Mouse (Mus musculus) stomach, embryonic 16.5 days (tissue): Measurements from ENCODE around the gene Farsb. TPM values are rescaled to one million over a fixed set of nuclear protein-coding genes. Genes with fewer than 3 reads are reported as not detected.

Experiments
- ATAC-seq: fragments of 200-750 bp; cut with Nextera tagmentation; 2 replicates; pipeline ENCODE4 v1.8.0; 2017; ENCODE audit warnings: moderate number of reproducible peaks, moderate TSS enrichment; ENCODE audit not compliant: insufficient read depth, low FRiP score
- H3K27ac ChIP-seq: fragments of 300-500 bp; sonication (generic); 2 replicates; pipeline ENCODE4 v1.5.1; 2014; ENCODE audit warnings: low read length
- H3K27me3 ChIP-seq: fragments of 300-500 bp; sonication (generic); 2 replicates; pipeline ENCODE4 v1.6.1; 2014; ENCODE audit warnings: low read length, control low read depth, mixed read lengths; ENCODE audit not compliant: control insufficient read depth, insufficient read depth
- H3K36me3 ChIP-seq: fragments of 300-500 bp; sonication (generic); 2 replicates; pipeline ENCODE4 v1.6.1; 2014; ENCODE audit warnings: low read length; ENCODE audit not compliant: control insufficient read depth, insufficient read depth
- H3K4me1 ChIP-seq: fragments of 300-500 bp; sonication (generic); 2 replicates; pipeline ENCODE4 v1.6.1; 2014; ENCODE audit warnings: low read length, control low read depth, mixed read lengths; ENCODE audit not compliant: control insufficient read depth, insufficient read depth
- H3K4me2 ChIP-seq: fragments of 300-500 bp; sonication (generic); 2 replicates; pipeline ENCODE4 v1.6.1; 2014; ENCODE audit warnings: low read depth, low read length, mixed read lengths
- H3K4me3 ChIP-seq: fragments of 300-500 bp; sonication (generic); replicated peaks from 2 replicates; pipeline ENCODE4 v1.5.1; 2014; ENCODE audit warnings: mild to moderate bottlenecking, low read length
- H3K9ac ChIP-seq: fragments of 300-500 bp; sonication (generic); 2 replicates; pipeline ENCODE4 v1.6.1; 2014; ENCODE audit warnings: low read length
- H3K9me3 ChIP-seq: fragments of 300-500 bp; sonication (generic); replicated peaks from 2 replicates; pipeline ENCODE4 v1.6.1; 2016; ENCODE audit warnings: low read length, control low read depth; ENCODE audit not compliant: control insufficient read depth
- WGBS: fragments of 180-500 bp; shearing (Covaris S2); extraction: QIAGEN DNeasy Blood & Tissue Kit; methylation state at CpG from one replicate; pipeline ENCODE4 v1.1.7; 2014; 5-methylcytosine and 5-hydroxymethylcytosine counted together
- polyA plus RNA-seq: library from polyadenylated mRNA; unstranded; fragments of >200 nt; fragmentation: Nextera tagmentation; extraction: Ambion mirVana; gene quantifications from 2 replicates; pipeline ENCODE4 v1.2.1, GENCODE M21; 2015

Farsb gene
- polyA plus RNA-seq, 1 experiment from 2014 or later = 144 TPM

GRCm38 (mm10) chr1:78395191-78395735, 93.4 kb downstream of the Farsb start:
- Histone ChIP-seq H3K4me1 (peaks cover 3% of the 10 kb centered on the region; the same call in 1 of the 2 replicates), H3K4me2 (no peak overlapping the region), H3K36me3 (no peaks in the 10 kb centered on the region), H3K9ac (no peak overlapping the region), H3K4me3 (no peak overlapping the region), H3K27me3 (no peaks in the 10 kb centered on the region), H3K9me3 (no peaks in the 10 kb centered on the region), H3K27ac (no peak overlapping the region)
- no peak for ATAC-seq
- whole genome bisulfite sequencing = 66% methylated on average over 8 of the region's 8 CpGs

GRCm38 (mm10) chr1:78388848-78389247, 99.8 kb downstream of the Farsb start:
- 53% methylated on average over 3 of the region's 3 CpGs for WGBS
- no peaks in the 10 kb centered on the region for H3K36me3 ChIP-seq

GRCm38 (mm10) chr1:78387854-78388253, 100.8 kb downstream of the Farsb start:
- H3K9ac ChIP-seq = no peak overlapping the region
- 56% methylated on average over 4 of the region's 4 CpGs for WGBS
- no peaks in the 10 kb centered on the region for H3K27me3 ChIP-seq
- no peak overlapping the region for H3K4me3 ChIP-seq
- no peaks in the 10 kb centered on the region for H3K4me1 ChIP-seq
- no peak for ATAC-seq
- no peaks in the 10 kb centered on the region for H3K36me3 ChIP-seq
- no peaks in the 10 kb centered on the region for H3K9me3 ChIP-seq
- no peak overlapping the region for H3K4me2 ChIP-seq
- no peak overlapping the region for H3K27ac ChIP-seq

More at GRCm38 (mm10) chr1:78388848-78389247, 99.8 kb downstream of the Farsb start:
- Histone ChIP-seq H3K9ac (no peak overlapping the region), H3K9me3 (no peaks in the 10 kb centered on the region), H3K27me3 (no peaks in the 10 kb centered on the region), H3K4me3 (no peak overlapping the region), H3K4me1 (no peaks in the 10 kb centered on the region), H3K4me2 (no peak overlapping the region), H3K27ac (no peak overlapping the region)
- ATAC-seq = no peak

- Histone ChIP-seq H3K4me2 (no peak overlapping the region), H3K9ac (no peak overlapping the region), H3K36me3 (no peaks in the 10 kb centered on the region), H3K9me3 (no peaks in the 10 kb centered on the region), H3K27ac (no peak overlapping the region), H3K4me3 (no peak overlapping the region), H3K27me3 (no peaks in the 10 kb centered on the region), H3K4me1 (no peaks in the 10 kb centered on the region)
- 94% methylated on average over 4 of the region's 4 CpGs for WGBS
- no peak for ATAC-seq
These were observed 107.7 kb downstream of the Farsb start for GRCm38 (mm10) chr1:78380950-78381349.

- Histone ChIP-seq H3K9ac (no peak overlapping the region), H3K27me3 (no peaks in the 10 kb centered on the region), H3K4me2 (no peak overlapping the region), H3K9me3 (no peaks in the 10 kb centered on the region), H3K27ac (no peak overlapping the region), H3K4me3 (no peak overlapping the region), H3K36me3 (no peaks in the 10 kb centered on the region), H3K4me1 (0 out of 2 replicates have a peak, but pooled peaks cover 6% of the 10 kb centered on the region)
- 83% methylated on average over 3 of the region's 3 CpGs for WGBS
- no peak for ATAC-seq
These were observed 113.6 kb downstream of the Farsb start for GRCm38 (mm10) chr1:78375058-78375457.

GRCm38 (mm10) chr1:78373836-78374235, 114.9 kb downstream of the Farsb start:
- Histone ChIP-seq H3K4me2 (no peak overlapping the region), H3K4me3 (no peak overlapping the region), H3K27me3 (no peaks in the 10 kb centered on the region), H3K36me3 (no peaks in the 10 kb centered on the region), H3K27ac (no peak overlapping the region), H3K9ac (no peak overlapping the region), H3K4me1 (0 out of 2 replicates have a peak, but pooled peaks cover 6% of the 10 kb centered on the region), H3K9me3 (no peaks in the 10 kb centered on the region)
- no peak for ATAC-seq
- WGBS = 82% methylated on average over 5 of the region's 5 CpGs

- Histone ChIP-seq H3K36me3 (no peaks in the 10 kb centered on the region), H3K4me2 (no peak overlapping the region), H3K27me3 (no peaks in the 10 kb centered on the region), H3K9ac (no peak overlapping the region), H3K9me3 (no peaks in the 10 kb centered on the region), H3K4me1 (0 out of 2 replicates have a peak, but pooled peaks cover 6% of the 10 kb centered on the region), H3K27ac (no peak overlapping the region), H3K4me3 (no peak overlapping the region)
- no peak for ATAC-seq
- 88% methylated on average over 9 of the region's 9 CpGs for WGBS
These were observed 116.4 kb downstream of the Farsb start for GRCm38 (mm10) chr1:78372316-78372715.

GRCm38 (mm10) chr1:78371569-78372236, 117.0 kb downstream of the Farsb start:
- ATAC-seq = no peak
- H3K36me3 ChIP-seq = no peaks in the 10 kb centered on the region
- 0 out of 2 replicates have a peak, but pooled peaks cover 6% of the 10 kb centered on the region for H3K4me1 ChIP-seq
- H3K27ac ChIP-seq = no peak overlapping the region
- WGBS = 71% methylated on average over 2 of the region's 2 CpGs
- H3K4me2 ChIP-seq = no peak overlapping the region
- no peak overlapping the region for H3K9ac ChIP-seq
- no peaks in the 10 kb centered on the region for H3K27me3 ChIP-seq
- no peaks in the 10 kb centered on the region for H3K9me3 ChIP-seq
- H3K4me3 ChIP-seq = no peak overlapping the region

GRCm38 (mm10) chr1:78370121-78370520, 118.6 kb downstream of the Farsb start:
- Histone ChIP-seq H3K36me3 (no peaks in the 10 kb centered on the region), H3K9me3 (no peaks in the 10 kb centered on the region), H3K9ac (no peak overlapping the region), H3K4me3 (no peak overlapping the region), H3K4me2 (no peak overlapping the region), H3K27ac (no peak overlapping the region), H3K4me1 (0 out of 2 replicates have a peak, but pooled peaks cover 6% of the 10 kb centered on the region), H3K27me3 (no peaks in the 10 kb centered on the region)
- ATAC-seq = no peak
- WGBS = 28% methylated on average over 6 of the region's 6 CpGs
